Mouse (Mus musculus): ENCODE data around the gene Cyp2c38. TPM values are rescaled to one million over a fixed set of nuclear protein-coding genes. Genes with fewer than 3 reads are reported as not detected.
"Not testable (repeated sequence)": the region's sequence is repeated elsewhere in the genome, so short reads cannot be mapped to it uniquely, and the experiment has no call there.

Cyp2c38 gene
- not detected in 2 replicates for polyA plus RNA-seq (2015; fragmentation: Nextera tagmentation; extraction: Ambion mirVana)

DNA sequence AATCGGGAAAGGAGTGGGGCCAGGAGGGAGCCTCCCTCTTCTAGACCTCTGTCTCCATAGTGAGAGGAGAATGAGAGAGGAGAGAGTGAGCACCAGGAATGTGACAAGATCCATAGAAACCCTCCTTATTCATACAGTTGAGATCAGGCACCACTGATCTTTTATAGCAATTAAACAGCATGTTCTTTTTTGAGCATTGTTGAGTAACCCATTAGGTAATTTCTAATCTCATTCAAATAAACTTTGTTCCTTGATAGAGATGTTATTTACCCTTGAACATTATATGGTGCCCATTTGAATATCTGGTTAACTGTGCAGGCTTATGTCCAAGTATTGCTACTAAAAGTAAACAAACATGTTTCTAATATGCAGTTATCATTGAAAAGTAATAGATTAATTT lies at the start of gene Cyp2c38:
Gene Cyp2c38, minus strand, starts transcription at position 135 of the 400 bp plus-strand sequence.
- H3K27ac ChIP-seq, result no peak within 1 kb of the TSS
- no peaks in the 10 kb centered on the region for H3K36me3 ChIP-seq
- no peak for ATAC-seq
- H3K9me3 ChIP-seq, result 0 out of 2 replicates have a peak, but pooled peaks cover 3% of the 10 kb centered on the region
- H3K4me2 ChIP-seq (replicated peaks), result no peak within 1 kb of the TSS
- WGBS, result 86% methylated on average over 1 of the region's 1 CpGs
- H3K4me1 ChIP-seq (replicated peaks), result no peaks in the 10 kb centered on the region
- no peak within 1 kb of the TSS for H3K4me3 ChIP-seq (replicated peaks)
- H3K9ac ChIP-seq (replicated peaks), result no peak within 1 kb of the TSS
- H3K27me3 ChIP-seq, result no peaks in the 10 kb centered on the region

DNA sequence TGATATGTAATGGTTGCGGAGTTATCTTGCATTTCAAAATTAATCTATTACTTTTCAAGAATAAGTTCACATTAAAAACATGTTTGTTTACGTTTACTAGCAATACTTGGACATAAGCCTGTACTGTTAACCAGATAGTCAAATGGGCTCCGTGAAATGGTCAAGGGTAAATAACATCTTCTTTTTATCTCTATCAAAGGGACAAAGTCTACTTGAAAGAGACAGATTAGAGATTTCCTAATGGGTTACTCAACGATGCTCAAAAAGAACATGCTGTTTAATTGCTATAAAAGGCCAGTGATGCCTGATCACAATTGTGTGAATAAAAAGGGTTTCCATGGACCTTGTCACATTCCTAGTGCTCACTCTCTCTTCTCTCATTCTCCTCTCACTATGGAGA lies 47.7 kb upstream of the Cyp2c38 start, which contains the start of gene Cyp2c39:
Gene Cyp2c39, plus strand, starts transcription at position 329 of the 400 bp plus-strand sequence.
- H3K9ac ChIP-seq (replicated peaks), result no peak within 1 kb of the TSS
- H3K4me3 ChIP-seq (replicated peaks), result no peak within 1 kb of the TSS
- H3K27ac ChIP-seq, result no peak within 1 kb of the TSS
- H3K9me3 ChIP-seq, result peaks cover 16% of the 10 kb centered on the region
- no peak for ATAC-seq
- H3K36me3 ChIP-seq, result no peaks in the 10 kb centered on the region
- H3K27me3 ChIP-seq, result no peaks in the 10 kb centered on the region
- H3K4me1 ChIP-seq (replicated peaks), result no peaks in the 10 kb centered on the region
- no peak within 1 kb of the TSS for H3K4me2 ChIP-seq (replicated peaks)
- 76% methylated on average over 4 of the region's 4 CpGs for WGBS

DNA sequence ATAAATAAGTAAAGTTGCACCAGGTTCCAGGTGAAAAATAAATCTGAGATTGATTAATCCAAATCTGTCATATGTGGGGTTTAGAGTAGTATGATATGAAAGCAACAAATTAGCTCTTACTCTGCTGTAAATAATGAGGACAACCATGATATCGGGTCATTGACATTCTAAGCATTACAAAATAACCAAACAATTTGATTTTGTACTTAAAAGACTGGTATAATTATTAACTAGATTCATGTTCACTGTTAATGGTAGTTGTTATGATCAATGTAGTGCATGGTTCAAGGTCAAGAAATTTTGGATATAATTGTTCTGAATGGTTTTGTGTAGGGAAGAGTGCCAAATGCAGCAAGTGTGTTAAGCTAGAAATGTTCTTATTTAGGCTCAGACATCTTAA lies 46.7 kb upstream of the Cyp2c38 start:
- H3K4me3 ChIP-seq (replicated peaks), result no peak overlapping the region
- WGBS, result 82% methylated on average over 1 of the region's 1 CpGs
- no peak overlapping the region for H3K9ac ChIP-seq (replicated peaks)
- no peak for ATAC-seq
- H3K27ac ChIP-seq, result no peak overlapping the region
- H3K36me3 ChIP-seq, result no peaks in the 10 kb centered on the region
- H3K4me1 ChIP-seq (replicated peaks), result no peaks in the 10 kb centered on the region
- no peak overlapping the region for H3K4me2 ChIP-seq (replicated peaks)
- peaks cover 16% of the 10 kb centered on the region for H3K9me3 ChIP-seq
- H3K27me3 ChIP-seq, result no peaks in the 10 kb centered on the region

DNA sequence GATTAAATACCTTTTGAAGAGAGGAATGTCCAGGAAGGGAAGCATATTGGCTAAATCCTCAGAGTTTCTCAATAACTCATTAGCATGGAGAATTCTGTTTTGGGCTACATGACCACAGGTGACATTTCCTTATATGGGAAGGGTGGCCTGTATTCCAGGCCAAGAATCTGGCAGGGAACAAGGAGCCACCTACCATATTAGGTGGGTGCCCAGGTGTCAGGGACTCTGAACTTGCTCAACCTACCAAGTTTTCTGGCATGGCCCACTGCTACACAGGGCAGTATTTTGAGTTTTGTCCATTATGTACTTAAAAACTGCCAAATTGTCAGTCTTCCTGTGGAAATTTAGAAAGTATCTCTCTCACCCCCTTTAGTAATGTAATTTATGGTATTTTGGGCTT lies 43.5 kb upstream of the Cyp2c38 start:
- Histone ChIP-seq H3K27ac (no peak overlapping the region), H3K27me3 (no peaks in the 10 kb centered on the region), H3K9ac (replicated peaks) (no peak overlapping the region), H3K4me3 (replicated peaks) (no peak overlapping the region), H3K4me2 (replicated peaks) (no peak overlapping the region), H3K4me1 (replicated peaks) (no peaks in the 10 kb centered on the region), H3K9me3 (peaks cover 14% of the 10 kb centered on the region), H3K36me3 (no peaks in the 10 kb centered on the region)
- no peak for ATAC-seq

DNA sequence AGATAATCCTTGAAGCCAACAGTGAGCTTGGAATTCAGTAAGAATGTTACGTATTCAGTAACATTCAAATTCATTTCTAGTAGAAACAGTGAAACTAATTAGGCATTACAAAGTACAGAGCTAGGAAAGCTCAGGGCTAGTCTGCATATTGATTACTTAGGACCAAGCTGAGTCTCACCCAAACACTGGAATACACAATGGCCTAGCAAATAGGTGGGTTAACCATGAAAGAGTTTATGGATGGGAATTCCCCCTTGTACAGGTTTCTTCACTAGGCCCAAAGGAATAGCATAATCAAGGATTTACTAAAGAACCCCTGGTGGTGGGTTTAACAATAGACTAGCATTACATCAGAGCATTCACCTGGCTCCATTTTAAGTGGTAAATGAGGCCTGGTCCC lies 21.1 kb upstream of the Cyp2c38 start:
- not testable (repeated sequence) for H3K27ac ChIP-seq; H3K9ac ChIP-seq (replicated peaks); H3K36me3 ChIP-seq; H3K4me1 ChIP-seq (replicated peaks); H3K4me3 ChIP-seq (replicated peaks); H3K4me2 ChIP-seq (replicated peaks); H3K27me3 ChIP-seq; ATAC-seq
- WGBS, result 98% methylated on average over 1 of the region's 1 CpGs
- H3K9me3 ChIP-seq, result peaks cover 14% of the 10 kb centered on the region

DNA sequence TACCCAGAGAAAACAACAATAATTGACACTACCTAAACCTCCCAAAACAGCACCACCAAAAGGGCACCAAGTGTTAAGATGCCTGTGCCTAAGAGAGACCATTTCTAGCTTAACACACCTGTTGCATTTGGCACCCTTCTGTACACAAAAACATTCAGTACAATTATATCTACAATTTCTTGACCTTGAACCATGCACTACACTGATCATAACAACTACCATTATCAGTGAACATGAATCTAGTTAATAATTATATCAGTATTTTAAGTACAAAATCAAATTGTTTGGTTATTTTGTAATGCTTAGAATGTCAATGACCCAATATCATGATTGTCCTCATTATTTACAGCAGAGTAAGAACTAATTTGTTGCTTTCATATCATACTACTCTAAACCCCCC lies 1.0 kb upstream of the Cyp2c38 start:
- H3K9me3 ChIP-seq, result 0 out of 2 replicates have a peak, but pooled peaks cover 3% of the 10 kb centered on the region
- no peak for ATAC-seq
- no peak overlapping the region for H3K9ac ChIP-seq (replicated peaks)
- H3K27me3 ChIP-seq, result no peaks in the 10 kb centered on the region
- no peaks in the 10 kb centered on the region for H3K36me3 ChIP-seq
- H3K4me3 ChIP-seq (replicated peaks), result no peak overlapping the region
- H3K4me1 ChIP-seq (replicated peaks), result no peaks in the 10 kb centered on the region
- no peak overlapping the region for H3K4me2 ChIP-seq (replicated peaks)
- no peak overlapping the region for H3K27ac ChIP-seq

Other genes starting within 250 kb of the Cyp2c38 start
- not detected in 2 replicates for gene Cyp2c29, start 193.7 kb downstream of the Cyp2c38 start, polyA plus RNA-seq (2015; fragmentation: Nextera tagmentation; extraction: Ambion mirVana)
- gene Cyp2c39, start 47.8 kb upstream of the Cyp2c38 start, polyA plus RNA-seq (2015; fragmentation: Nextera tagmentation; extraction: Ambion mirVana), result not detected in 2 replicates
- gene Cyp2c67, start 186.0 kb upstream of the Cyp2c38 start, polyA plus RNA-seq (2015; fragmentation: Nextera tagmentation; extraction: Ambion mirVana), result not detected in 2 replicates